Mouse (Mus musculus): ENCODE results near the gene Tsg101.
"Not testable (repeated sequence)": the region's sequence is repeated elsewhere in the genome, so short reads cannot be mapped to it uniquely, and the experiment has no call there.

Tsg101 gene

DNA sequence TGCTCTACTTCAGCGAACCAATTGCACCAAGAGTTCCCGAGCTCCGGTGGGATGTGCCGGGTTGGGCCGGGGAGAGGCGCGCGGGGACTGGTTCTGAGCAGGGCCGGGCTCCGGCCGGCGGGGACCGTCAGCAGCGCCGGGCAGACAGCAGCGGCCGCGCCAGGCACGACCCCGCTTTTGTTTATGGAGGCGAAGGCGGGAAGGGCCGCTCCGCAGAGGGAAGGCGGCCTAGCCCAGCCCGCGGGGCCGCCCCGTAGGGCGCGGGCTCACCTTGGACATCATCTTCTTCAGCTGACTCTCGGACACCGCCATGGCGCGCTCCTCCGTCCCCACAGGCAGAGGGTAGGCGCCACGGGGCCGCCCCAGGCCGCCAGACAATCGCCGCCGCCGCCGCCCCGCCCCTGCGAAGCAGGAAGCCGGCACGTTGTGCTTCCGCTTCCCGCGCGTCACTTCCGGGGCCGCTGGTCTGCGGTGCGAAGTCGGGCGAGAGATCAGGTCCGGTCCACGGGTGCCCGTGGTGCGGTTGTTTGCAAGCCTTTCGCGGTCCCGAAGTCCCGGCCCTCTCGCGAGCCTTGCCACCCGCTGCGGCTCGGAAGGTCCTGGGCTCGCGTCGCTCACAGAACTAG, at the start of gene Tsg101:
TSS of gene Tsg101 (minus strand) at position 419 of the 626 bp plus-strand sequence.
- peak; percentile 81 for DNase-seq (ENCODE audit: low read depth, low spot score)

DNA sequence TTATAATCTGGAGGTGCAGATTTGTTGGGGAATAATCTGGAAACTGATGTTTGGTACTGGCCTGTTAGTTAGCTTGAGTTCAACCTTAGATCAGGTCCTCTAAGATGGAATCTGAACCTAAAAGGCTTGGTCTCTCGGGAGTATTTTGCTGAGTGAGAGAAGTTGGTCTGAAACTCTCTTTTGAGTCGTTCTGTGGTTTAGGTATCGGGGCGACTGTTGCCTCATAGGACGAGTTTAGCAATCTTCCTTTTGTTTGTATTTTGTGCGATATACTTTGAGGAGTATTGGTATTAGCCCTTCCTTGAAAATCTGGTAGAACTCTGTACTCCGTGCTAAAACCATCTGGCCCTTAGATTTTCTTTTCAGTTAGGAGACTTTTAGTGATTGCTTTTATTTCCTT, 44.3 kb upstream of the Tsg101 start:
- peak; percentile 7 for DNase-seq (ENCODE audit: low read depth, low spot score)

DNA sequence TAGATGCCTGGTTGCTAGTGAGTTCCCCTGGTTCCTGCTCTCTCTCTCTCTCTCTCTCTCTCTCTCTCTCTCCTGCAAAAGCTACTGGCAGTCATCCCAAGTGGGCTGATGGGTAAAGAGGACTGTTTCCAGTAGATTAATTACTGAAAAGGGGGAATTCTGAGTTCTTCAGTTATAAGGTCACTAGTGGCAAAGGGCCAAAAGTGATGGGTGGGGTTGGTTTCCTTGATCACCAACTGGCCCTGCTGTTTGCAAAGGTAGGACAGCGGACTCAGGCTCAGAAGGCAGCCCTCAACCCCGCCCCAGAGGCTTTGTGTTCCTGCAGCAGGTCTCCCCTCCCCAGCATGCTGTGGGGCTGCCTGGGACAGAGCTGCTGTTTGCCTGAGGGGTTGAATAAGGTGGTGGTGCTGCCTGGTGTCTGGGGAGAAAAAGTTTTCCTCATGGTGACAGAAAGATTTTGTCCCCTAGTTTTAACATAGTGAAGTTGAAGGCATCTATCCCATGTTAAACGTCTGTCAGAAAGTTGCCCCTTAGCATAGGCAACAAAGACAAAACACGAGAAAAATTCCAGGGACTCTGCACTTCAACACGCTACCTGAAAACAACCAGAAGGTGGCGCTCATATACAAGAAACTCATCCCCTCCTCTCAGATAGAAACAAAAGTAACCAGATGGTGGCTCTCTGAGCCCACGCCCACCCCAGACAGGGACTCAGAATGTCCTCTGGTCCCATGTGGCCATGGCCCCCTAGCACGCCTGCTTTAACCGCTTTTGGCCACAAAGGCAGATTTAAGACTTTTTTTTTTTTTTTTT, 43.2 kb upstream of the Tsg101 start:
- DNase-seq (ENCODE audit: low read depth, low spot score): peak; percentile 88

DNA sequence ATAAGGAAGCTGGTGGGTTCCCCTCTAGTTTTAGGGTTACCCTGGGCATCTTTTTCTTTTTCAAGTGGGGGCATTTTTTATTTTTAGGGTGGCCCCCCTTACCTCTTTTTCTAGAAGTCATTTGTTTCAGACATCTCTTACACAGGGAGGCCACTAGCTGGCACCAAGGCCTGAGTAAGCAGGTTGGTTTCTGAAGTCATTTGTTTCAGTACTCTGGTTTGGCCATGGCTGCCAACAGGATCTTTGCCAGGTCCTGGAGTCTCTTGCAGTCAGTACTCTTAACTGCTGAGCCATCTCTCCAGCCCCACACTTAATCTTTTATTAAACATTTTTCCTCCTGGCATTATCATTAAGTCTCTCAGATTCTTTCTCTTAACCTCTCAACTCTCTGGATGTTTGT, 42.4 kb upstream of the Tsg101 start:
- peak; percentile 82 for DNase-seq (ENCODE audit: low read depth, low spot score)

DNA sequence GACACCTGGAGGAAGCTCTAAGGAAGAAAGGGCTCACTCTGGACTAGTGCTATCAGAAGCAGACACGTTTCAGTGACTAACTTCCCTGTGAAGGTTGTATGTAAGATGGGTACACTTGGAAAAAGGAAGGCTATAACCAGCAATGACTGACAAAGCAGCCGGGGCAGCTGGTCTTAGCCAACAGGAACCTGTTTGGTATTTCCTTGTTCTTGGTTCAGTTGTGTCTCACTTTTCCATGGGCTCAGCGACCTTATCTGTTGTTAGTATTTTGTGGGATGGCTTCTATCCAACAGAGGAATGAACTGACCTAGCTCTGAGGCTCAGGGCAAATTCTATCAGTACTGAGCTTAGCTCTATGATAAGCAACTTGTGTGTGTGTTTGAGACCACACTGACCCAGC, 41.2 kb upstream of the Tsg101 start:
- DNase-seq (ENCODE audit: low read depth, low spot score): peak; percentile 49

DNA sequence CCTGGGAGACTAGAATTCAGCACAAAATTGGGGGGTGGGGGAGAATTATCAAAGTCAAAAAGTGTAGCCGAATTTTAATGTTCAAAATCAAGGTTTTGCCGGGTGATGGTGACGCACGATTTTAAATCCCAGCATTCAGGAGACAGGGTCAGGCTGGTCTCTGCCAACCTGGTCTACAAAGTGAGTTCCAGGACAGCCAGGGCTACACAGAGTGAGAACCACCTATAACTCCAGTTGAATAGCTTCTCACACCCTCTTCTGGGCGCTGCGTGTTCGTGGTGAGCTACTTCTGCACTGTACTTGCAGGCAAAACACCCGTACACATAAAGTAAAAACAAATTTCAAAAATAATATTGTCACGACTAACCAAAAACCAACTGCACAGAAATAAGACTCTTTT, 39.1 kb upstream of the Tsg101 start:
- peak; percentile 1 for DNase-seq (ENCODE audit: low read depth, low spot score)

DNA sequence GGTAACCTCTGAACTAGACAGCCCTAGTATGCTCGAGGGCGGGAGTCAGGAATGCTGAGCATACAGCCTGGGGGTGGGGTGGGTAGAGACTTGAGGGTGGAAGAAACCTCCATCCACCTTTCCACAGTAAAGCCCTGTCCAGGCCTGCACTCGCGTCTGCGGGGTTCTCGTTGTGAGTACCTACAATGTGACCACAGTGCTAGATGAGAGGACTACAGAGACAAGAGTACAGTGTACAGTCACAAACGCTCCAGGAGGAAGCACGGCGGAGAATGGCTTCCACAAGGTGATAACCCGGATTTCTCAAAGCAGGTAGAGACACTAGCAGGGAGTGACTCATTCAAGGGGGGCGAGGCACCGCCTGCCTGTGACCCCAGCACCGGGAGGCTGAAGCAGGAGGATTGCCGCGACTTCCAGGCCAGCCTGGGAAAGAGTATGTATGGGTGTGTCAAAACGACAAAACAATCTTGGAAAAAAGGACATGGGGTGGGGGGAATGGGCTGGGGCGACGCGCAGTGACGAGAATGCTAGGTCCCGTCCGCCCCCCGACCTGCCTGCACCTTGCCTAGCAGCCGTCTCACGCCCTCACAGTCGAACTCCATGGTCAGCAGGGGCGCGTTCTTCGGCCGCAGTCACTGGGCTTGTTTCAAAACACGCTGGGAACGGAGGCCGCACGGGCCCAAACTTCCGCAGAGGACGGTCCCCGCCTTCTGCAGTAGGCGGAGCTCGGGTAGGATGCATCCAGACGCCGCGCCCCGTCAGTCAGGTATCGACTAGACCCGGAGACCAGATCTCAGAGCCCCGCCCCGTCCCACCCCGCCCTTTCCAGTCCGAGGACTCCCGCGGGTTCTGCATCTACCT, 38.3 kb upstream of the Tsg101 start, which contains the start of gene Uevld:
TSS of gene Uevld (minus strand) at position 697 of the 861 bp plus-strand sequence.
- DNase-seq (ENCODE audit: low read depth, low spot score): peak; percentile 88

DNA sequence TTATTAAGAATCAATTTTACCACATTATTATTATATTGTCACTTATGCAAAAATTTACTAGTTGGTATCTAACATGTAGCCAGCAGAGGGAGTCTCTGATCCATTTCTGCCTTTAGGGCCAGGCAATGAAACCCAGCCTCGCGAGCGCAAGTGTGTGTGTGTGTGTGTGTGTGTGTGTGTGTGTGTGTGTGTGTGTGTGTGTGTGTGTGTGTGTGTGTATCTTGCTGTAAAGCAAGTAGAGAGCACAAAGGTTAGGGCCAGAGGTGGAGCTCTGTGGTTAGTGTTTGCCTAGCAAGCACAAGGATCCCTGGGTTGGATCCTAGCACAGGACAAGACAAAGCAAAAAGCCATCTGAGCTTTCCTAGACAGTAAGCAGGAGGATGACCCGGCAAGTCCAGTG, 16.1 kb upstream of the Tsg101 start:
- peak; percentile 43 for DNase-seq (ENCODE audit: low read depth, low spot score)

DNA sequence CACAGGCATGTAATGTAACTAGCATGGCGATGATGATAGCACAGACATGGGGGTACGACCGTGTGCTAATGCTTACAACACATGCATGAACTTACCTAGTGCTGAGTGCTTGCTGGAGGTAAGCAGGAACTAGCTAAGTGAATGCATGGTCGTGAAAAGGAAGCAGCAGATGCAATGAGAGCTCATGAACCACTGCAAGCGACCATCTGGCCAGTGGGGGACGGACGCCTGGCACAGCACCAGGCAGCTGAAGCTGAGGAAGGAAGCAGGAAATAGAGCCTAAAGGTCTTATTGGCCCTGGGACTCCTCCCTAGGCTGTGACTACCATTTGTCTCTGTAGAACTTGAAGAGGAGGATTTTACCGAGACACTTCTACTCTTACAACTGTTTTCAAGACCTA, 15.0 kb upstream of the Tsg101 start:
- no peak for DNase-seq (ENCODE audit: low read depth, low spot score)

DNA sequence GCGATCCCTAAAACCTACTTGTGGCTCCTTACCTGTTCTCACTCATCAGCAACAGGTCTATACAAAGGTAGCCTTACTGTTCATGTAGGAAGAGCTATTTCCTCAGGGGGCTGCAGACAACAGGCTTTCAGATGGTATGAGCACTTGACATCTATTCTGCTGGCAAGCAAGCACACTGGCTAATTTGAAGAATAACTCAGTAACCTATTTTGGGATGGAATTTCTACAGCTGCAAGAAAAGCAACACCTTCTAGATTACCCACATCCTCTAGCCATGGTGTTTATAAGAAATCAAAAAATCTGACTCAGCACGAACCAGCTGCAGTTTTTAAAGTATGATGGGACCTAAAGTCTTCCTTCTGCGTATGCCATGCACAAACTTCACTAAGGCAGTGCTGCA, 11.6 kb upstream of the Tsg101 start:
- DNase-seq (ENCODE audit: low read depth, low spot score): no peak

DNA sequence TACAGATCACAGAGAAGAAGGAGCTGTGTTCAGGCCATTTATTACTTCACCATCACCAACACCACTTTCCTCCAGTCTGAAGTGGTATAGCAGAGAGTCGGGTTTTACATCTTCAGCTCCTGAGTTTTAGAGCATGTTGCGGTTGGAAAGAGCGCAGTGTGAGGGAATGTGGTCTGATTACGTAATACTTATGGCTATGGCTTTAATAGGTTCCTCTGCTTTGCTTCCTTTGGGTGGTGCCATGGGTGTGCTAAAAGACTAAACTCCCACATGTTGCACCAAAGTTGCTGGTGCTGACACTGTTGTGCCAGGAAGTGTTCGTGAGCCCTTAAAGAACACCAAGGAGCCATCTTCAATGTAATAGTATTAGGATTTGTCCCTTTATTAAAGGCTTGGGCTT, 8.5 kb upstream of the Tsg101 start:
- no peak for DNase-seq (ENCODE audit: low read depth, low spot score)

DNA sequence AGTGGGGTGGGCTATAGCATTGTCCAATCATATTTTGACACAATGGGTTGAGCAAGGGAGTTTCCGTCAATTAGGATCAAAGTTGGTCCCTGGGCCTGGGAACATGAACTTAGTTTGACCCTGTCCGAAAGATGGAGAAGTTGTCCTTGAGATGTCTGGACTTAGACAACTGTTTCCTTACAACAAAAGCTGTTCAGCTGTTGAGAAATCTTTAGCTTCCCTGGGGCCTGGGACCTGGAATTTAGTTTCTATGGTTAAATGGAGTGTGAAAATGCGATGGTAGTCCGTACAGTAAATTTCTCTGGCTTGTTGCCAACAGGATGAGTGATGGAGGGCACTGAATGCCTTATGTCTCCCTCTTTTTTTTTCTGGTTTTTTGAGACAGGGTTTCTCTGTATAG, 2.3 kb upstream of the Tsg101 start:
- no peak for DNase-seq (ENCODE audit: low read depth, low spot score)

DNA sequence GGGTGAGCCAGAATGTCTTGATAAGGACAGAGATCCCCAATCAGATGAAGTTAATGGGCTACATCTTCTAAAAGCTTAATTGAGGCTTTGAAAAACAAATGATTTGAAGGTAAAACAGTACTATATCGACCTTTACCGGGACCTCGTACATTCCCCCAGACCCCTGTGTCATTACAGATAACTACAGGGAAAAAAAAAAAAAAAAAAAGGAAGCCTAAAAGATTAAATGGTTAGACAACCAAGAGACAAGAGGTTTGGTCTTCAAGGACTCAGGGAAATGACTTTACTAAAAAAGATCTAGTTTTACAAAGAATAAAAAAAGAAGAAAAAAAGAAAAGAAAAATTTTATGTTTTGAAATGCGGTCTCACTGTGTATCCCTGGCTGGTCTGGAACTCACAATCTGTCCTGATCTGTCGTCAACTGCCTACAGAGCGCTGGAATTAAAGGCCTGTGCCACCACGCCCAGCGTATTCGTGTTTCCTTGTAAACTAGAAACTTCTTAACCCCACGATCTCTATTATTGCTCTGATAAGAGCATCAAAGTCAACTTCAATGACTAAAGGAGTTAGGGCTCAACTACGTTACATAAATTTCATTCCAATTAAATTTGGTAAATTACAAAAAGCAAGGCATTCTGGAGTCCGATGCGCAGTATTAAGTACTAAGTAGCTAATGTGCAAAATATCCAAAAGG, 944 bp downstream of the Tsg101 start:
- peak; percentile 36 for DNase-seq (ENCODE audit: low read depth, low spot score)

DNA sequence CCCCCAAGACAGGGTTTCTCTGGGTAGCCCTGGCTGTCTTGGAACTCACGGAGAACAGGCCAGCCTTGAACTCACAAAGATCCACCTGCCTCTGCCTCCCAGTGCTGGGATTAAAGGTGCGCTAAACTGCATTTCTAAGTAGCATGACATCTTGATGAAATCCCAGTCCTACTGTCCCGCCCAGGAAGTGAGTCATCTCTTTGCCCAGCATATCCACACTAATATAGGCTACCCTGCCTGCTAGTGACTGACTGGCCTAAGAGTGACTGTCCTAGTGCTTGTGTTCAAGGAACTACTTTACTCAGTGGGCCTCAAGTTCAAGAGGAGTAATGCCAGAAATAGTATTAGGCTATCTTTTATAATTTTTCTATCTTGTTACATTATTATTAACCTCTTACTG, 3.4 kb downstream of the Tsg101 start:
- DNase-seq (ENCODE audit: low read depth, low spot score): peak; percentile 56

DNA sequence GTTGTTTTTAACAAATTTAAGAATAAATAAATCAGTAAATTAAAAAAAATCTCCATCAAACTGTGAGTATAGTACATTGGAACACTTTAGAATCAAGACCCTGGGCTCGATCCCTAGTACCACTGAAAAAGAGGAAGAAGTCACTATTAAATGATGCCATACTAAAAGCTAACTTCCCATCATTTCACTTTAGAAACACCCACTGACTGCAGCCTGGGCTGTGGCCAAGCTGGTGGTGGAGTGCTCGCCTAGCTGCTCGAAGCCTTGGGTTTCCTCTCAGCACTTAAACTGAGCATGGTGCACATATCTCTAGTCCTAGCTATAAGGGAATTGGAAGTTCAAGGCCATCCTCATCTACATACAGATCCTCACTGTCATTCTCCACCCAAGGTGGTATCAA, 8.5 kb downstream of the Tsg101 start:
- DNase-seq (ENCODE audit: low read depth, low spot score): no peak

DNA sequence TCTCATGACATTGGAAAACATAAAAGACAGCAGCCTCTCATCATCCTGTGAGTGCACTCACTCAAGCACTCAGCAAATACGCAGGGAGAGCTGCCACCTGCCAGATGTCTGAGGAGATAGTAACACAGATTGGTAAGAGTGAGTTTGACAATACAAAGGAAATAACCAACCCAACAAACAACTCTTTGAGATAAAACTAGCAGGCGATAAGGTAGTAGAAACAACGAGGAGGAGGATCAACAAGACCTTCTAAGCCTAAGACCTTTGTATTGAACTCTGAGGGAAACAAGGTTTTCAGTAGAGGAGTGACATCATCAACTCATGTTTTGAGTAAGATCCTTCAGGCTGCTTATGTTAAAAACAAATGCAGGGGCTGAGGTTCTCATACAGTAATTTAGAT, 20.4 kb downstream of the Tsg101 start:
- DNase-seq (ENCODE audit: low read depth, low spot score): no peak

DNA sequence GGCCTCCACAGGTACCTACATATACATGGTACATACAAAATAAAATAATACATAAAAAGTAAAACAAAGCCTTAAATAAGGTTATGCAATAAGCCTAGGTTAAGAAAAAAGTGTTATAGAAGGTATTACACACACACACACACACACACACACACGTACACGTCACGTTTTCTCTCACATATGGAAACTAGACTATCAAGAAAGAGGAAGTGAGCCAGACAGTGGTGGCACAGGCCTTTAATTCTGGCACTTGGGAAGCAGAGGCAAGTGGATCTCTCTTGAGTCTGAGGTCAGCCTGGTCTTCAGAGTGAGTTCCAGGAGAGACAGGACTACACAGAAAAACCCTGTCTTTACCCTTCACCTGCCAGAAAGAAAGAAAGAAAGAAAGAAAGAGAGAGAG, 24.3 kb downstream of the Tsg101 start:
- no peak for DNase-seq (ENCODE audit: low read depth, low spot score)

DNA sequence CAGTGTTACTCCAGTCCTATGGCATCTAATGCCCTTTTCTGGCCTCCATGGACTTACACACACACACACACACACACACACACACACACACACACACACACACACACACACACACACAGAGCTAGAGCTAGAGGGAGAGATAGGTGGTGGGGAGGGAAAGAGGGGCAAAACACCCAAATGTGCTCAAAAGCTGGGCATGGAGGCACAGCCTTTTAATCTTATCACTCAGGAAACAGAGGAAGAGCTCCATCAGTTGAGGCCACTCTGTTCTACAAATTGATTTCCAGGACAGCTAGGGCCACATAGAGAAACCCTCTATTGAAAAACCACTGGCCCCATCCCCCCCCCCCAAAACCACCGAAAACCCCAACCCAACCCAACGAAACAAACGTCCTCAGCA, 36.5 kb downstream of the Tsg101 start:
- no peak for DNase-seq (ENCODE audit: low read depth, low spot score)

DNA sequence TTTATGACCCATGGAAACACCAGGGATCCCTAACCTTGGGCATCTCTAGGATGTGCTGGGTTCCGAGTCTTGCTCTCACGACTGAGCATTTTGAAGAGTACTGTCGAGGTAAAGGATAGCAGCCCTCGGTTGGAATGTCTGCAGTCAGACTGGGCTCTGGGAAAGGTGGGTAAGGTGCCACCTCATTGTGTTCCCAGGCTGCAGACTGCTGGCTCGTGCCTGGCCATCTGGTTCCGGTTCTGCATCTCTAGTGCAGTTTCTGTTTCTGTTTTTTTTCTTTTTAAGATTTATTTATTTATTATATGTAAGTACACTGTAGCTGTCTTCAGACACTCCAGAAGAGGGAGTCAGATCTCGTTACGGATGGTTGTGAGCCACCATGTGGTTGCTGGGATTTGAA, 37.8 kb downstream of the Tsg101 start:
- not testable (repeated sequence) for DNase-seq (ENCODE audit: low read depth, low spot score)

DNA sequence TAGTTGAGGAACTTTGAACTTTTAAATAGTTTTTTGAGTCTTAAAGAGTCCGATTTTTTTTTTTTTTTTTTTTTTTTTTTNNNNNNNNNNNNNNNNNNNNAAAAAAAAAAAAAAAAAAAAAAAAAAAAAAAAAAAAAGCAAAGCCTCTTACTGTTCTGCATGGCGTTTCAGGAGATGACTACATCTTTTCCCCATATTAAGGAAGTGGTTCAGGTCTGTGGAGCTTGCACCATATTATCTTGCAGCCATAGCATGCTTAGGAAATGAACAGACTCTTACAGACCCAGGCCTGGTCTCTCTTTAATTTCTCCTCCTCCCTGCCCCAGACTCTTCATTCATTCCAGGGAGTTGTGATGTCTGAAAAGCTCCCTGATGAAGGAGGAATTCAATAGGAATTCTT, 38.8 kb downstream of the Tsg101 start:
- DNase-seq (ENCODE audit: low read depth, low spot score): no peak

DNA sequence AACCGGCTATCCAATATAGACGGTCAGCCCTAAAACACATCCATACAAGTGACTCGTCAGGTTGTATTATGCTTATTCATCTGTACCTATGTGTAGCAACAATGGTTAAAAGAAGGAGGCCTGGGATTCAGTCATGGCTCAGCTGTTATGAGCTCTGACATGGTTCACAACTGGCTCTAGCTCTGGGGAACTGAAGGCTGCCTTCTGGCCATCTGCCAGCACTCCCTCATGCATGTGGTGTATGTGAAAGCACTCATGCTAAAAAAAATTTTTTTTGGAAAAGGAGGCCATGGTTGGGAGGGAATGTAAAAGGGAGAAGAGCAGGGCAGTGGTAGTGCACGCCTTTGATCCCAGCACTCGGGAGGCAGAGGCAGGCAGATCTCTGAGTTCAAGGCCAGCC, 39.9 kb downstream of the Tsg101 start:
- DNase-seq (ENCODE audit: low read depth, low spot score): no peak

DNA sequence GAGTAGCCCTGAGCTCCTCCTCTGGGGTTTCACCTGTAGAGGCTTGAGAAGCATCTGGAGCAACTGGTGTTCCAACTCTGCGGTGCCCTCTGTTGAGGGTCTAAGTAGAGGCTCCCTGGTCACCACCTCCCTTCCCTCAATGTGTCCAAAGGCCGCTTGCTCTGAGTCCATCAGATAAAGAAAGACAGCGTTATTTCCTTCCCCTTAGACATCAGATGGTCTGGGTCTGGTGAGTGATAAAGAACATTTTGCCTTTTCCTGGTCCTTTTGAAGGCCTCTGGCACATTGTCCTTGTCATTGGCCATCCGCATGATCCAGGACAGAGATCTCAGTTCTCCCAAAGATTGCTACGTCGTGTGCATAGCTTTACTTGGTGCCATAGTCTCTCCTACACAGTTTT, 42.5 kb downstream of the Tsg101 start:
- no peak for DNase-seq (ENCODE audit: low read depth, low spot score)

Measured in 3T3-L1 (cell line).